Mouse (Mus musculus) spleen, adult 18-20 months (tissue): ENCODE data around the gene Gm28308.

Source experiments
- DNase-seq, 2 experiments: peaks; one replicate each; pipeline ENCODE4 v3.0.0; 2022; ENCODE audit warnings: mixed read lengths in 2 of 2

Gene Gm28308

DNA sequence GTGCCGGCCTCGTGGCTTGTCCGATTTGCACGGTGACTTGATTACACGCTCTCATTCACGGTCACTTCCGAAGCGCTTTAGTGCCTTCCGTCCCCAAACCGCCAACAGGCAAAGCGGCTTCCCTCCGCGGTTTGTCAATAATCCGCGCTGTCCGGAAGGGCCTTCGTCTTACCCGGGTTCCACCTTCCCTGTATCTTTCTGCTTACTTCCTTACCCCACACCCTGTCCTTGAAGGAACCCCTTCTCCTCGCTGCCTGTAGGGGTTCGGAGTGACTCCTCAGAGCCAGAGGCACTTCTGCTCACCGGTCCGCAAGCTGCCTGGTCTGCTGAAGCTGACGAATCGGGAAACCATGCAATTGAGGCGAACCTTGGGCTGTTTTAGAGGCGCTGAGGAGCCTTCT is 33.3 kb upstream of the Gm28308 start:
- DNase-seq, result no peak

DNA sequence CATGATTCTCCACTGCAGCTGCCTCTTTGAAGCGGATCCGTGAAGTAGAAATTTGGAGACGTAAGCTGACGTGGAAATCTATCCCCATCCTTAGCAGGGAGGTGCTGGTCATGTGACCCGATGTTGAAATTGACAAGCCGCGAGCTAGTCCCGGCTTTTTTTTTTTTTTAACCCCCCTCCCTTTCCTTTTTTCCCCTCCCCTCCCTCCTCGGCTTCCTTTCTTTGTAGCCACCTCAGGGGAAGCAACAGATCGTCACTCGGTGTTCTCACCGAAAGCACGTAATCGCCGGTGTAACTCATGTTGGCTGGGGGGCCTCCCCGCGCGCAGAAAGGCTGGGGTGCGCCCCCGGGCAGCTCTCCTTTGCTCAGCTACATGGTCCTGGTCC is 32.6 kb upstream of the Gm28308 start, which contains the start of gene Hoxa11:
Gene Hoxa11, minus strand, starts transcription at position 54 of the 386 bp plus-strand sequence.
- no peak for DNase-seq

DNA sequence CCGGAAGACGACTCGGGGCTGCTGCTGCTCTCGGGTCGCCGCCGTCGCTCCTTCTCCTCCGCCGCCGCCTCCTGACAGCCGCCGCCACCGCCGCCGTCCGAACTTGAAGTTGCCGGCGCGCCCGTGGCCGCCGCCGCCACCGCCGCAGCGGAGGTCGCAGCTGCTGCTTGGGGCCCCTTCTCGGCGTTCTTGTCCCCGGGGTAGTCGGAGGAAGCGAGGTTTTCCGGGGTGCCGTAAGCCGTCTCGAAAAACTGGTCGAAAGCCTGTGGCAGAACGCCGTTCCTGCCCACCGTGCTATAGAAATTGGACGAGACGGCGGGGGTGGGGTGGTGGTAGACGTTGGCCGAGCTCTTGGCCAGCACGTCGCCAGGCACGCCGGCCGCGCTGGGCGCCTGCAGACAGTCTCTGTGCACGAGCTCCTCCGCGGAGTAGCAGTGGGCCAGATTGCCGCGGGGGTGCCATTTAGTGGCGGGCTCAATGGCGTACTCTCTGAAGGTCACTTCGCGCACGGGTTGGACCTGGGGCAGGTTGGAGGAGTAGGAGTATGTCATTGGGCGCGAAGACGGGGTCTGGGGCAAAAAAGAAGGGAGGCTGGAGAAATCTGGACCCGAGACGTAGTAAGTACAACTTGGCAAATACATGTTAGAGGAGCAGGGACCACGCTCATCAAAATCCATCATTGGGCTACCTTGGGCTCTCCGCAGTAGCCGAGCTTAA is 32.1 kb upstream of the Gm28308 start:
- no peak for DNase-seq

DNA sequence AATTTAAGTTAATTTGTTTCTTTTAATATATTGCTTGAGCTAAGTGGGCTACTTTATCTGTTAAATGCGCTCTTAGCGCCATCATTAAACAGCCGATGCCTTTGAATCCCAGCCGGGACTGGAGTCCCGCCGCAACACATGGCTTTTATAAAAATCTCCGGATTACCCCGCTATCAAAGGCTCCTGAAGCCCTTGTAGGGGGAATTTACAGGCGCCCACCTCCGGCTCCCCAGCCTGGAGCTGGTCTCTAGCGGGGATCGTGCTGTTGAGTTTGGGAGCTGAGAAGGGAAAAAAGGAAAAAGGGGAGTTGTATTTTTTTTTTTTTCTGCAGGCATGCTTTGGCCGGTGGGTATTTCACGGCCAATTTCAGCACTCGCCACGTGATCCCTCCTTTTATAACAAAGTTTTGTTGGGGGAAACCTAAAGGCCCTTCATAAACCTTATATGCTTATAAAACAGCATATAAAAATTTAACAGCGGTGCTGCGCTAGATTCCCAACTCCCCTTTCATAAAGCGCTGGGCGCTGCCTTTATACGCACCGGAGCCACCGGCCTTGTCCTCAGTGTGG is 31.4 kb upstream of the Gm28308 start:
- DNase-seq, result no peak

DNA sequence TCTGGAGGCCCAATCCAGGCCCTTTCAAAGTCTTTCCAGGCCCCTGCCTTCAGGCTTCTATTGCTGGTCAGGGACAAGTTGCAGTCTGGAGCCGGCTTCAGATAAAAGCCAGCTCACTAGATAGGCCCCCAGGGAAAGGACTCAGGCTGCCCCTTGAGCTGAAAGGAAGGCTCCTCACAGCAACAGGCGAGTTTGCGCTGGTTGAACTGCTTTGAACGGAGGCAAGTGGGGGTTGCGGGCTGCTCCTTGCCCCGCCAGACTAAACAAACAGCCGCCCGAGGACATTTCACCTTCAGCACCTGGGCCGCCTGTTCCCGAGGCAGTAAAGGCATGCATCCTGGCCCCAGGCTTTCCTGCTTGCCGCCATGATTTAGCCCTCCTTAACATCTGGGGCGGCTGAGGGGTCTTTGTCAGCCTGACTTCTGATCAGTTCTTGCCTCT is 30.6 kb upstream of the Gm28308 start:
- no peak for DNase-seq

DNA sequence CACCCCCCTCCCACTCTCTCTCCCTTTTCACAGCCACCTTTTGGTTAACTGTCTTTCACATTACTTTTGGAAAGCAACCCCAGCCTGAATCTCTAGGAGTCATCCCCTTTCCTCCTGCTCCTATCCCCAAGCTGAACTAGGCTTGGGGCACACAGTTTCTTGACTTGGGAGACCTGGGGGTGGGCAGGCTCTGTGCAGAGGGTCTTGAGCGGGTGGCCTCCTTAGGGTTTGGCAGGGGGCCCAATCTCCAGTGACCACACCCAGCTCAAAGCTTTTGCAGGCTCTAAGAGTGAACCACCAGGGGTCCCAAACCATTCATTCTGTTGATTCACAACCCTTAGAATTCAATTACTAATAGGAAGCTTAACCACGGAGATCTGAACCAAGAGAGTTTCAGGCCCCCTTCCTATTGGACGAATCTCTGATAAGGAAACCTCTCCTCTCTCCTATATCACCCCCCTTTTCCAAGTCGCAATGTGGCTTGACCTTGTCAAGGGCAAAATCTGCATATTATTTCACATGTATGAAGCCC is 29.7 kb upstream of the Gm28308 start:
- no peak for DNase-seq

DNA sequence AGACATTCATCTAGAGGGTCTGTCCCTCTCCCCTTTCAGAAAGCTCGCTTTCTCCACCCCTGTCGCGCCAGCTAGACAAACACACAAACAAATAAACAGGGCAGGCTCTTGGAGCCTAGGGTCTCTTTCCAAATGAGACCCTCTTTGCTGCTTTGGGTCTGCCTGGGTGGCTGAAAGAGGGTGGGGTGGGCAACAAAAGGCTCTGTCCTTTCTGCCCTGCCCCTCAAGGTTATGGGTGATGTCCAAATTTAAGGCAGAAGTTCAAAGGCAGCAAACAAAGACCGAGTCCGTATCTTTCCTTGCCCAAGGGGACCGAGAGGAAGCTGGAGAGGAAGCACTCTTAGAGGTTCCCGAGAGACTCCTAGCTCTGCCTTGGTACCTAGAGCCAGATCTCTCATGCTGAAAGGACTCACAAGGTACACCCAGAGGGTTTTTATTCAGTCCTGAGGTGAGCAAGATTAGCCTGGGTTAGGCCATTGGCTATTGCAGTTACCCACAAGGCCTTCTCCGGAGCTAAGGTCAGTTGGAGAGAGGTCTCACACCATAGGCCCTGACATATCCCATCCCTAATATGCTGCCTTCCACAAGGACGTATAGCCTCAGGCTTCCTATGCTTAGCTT is 28.0 kb upstream of the Gm28308 start:
- no peak for DNase-seq

DNA sequence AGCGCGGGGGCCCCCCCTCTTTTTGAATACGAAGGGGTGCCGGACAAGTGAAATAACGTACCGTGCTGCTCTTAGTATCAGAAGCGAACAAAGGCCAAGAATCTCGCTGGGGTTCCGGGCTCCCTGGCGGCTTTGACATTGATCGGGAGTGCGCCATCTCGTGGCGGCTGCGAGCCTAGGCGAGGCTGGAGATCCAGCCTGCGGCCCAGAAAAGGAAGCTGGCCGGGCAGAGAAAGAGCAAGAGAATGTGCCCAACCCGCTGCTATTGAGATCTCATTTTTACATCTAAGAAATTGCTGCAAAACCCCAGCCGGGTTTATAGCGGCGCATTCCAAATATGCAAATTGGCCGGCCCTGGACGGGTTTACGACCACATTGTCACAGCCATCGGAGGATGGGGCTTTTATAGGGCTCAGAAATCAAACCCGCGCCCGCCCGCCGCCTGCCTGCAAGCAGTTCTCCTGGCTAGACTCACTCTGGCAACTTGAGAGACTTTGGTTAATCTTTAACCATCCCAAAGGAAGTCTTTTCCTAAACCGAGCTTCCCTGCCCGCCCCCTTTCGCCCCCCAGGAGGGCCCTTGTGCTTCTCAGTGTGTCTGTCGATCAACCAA is 27.4 kb upstream of the Gm28308 start, which contains the start of gene Hoxa10:
Gene Hoxa10, minus strand, starts transcription at position 466 of the 612 bp plus-strand sequence.
- DNase-seq, result peak; percentile 59 to 76

DNA sequence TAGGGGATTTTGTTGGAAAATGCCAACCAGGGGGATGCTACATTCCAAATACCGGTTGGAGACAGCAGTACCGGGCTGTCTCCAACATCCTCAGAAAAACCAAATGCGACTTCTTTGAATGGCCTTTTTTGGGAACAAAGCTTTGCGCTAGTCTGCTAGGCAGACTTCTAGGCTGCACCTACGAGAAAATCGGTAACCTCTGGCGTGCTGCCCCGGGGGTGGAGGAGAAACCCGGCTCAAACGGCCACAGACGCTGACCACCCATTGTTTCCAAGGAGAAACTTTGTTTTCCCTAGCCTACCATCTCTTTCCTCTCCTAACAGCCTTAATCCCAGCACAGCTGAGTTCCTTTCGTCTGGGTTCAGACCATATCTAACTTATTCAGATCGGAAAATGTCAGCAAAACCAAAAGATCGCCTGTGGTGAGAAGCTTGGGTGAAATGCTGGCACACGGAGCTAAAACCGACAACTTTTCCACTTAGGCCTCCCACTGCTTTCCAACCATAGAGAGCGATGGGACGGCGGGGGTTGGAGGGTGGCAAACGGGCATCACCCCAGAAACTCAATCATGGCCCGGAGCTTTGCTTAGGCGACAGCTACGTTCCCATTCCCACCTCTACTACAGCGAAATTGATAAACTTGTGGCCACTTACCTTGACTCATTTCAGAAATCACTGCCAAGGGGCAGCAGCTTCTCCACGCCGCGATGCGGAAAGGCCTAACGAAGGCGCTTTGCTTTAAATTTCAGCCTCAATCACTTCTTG is 26.7 kb upstream of the Gm28308 start:
- DNase-seq, result no peak

DNA sequence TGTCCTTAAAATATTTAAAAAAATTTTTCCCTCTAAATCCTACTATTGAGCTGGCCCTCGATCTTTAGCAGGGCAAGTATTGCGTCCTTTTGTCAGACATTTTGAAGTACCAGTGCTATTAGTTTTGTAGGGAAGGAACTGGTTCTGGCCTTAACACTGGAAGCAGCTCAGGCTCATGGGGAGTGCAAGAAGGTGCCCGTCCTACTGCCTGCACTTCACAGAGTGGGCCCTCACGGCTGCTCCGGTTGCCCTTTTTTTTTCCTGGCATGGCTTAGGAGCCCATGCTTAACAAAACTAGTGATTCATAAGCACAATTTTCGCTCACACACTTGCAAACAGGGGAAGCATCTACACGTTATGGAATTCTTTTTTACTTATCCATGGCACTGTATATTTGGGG is 25.8 kb upstream of the Gm28308 start:
- DNase-seq, result no peak

DNA sequence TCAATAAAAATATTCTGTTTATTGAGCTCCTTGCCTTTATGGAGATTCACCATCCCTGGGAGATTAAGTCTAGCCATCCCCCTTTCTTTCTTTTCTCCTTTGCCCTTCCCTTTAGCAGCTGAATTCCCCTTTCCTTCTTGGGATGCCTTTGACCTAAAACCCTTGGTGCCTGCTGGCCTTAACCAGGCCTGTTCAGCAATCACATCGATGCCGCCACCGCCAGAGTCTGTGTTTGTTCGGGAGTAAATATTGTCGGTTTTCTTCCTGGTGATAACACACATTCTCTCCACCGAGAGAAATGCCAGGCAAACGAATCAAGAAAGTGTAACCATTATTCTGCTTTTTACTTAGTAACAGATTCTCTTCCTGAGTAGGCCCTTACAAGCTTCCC is 25.0 kb upstream of the Gm28308 start:
- DNase-seq, result no peak

DNA sequence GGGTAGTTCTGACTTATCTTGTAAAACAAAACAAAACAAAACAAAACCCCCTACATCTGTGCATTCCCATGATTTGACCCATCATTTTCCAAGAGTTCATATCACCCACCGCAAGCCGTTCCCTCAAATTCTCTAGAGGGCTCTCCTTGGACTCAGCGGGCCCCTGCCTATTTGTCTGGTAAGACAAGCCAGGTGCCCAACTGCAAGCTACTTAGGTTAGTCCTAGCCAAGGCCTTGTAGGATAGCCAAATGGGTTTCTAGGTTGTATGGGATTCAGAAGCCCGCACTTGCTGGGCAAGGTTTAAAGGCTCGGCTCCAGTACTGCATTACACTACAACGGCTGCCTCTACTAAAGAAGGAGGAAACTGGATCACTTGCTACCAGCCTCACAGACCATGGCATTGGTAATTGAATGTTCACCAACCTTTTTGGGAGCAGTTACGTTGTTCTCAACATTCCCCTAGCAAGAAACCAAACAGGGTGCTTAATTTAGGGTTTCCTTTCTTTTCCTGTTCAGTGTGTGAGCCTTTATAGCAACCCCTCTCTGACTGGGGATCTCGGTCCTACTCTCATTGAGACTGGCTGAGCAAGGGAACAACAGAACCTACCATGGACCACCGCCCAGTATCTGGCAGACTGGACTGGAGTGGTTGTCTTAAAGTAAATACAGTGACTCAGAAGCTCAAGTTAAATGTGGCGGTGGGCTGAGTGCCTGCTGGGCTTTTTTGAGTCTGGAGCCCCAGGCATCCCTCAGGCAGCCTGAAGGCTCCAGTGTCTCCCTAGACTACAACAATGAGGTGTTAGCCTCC is 24.4 kb upstream of the Gm28308 start:
- DNase-seq, result no peak

DNA sequence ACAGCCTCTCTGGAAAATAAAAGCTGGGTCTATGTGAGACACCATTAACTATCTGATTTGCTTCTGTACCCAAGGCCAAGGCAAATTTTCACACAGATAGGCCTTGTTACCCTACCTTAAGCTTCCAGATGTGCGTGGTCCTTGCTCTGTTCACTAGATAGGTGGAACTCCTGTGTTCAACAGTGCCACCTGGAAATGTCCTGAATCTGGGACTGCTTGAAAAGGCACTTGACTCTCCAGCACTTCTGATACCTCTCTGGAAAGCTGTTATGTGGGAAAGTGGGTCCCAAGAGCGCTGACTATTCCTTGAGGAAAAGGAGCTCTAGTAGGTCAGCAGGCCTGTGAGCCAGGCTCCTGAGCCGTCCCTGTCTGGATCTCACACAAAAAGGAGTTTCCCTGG is 23.7 kb upstream of the Gm28308 start:
- no peak for DNase-seq

DNA sequence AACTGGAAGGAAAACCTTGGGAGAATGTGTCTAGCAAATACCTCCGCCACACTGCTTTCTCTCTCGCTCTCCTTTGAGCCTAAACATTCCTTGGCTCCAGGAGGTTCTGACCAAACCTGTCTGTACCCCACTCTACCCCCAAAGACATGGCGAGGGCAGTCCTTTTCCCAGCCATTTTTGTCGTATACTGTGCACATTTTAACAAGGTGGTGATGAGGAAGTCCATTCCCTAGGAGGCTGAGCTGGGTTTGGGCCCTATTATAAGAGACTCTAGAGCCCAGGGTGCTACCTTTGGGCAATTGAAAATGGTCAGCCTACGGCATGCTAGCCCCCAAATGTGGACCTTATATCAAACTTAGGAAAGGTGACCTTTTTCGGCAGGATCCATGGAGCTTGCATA is 22.7 kb upstream of the Gm28308 start:
- DNase-seq, result no peak

DNA sequence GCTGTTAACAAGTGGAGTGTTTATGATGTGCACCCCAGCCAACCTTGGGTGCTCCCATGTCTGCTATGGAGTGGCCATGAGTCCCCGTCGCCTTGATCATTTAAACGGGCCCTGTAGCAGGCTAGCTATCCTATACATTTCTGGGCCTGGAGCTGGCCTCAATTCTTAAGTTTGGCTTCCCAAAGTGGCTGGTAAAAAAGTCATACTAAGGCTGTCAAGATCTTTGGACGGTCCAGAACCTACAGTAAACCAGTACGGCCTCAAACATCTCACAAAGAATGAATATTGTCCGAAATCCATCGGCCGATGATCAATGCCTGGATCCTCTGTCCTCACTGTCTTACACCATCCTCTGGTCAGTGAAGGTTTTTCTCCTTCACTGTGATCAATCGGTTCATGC is 22.1 kb upstream of the Gm28308 start:
- no peak for DNase-seq

DNA sequence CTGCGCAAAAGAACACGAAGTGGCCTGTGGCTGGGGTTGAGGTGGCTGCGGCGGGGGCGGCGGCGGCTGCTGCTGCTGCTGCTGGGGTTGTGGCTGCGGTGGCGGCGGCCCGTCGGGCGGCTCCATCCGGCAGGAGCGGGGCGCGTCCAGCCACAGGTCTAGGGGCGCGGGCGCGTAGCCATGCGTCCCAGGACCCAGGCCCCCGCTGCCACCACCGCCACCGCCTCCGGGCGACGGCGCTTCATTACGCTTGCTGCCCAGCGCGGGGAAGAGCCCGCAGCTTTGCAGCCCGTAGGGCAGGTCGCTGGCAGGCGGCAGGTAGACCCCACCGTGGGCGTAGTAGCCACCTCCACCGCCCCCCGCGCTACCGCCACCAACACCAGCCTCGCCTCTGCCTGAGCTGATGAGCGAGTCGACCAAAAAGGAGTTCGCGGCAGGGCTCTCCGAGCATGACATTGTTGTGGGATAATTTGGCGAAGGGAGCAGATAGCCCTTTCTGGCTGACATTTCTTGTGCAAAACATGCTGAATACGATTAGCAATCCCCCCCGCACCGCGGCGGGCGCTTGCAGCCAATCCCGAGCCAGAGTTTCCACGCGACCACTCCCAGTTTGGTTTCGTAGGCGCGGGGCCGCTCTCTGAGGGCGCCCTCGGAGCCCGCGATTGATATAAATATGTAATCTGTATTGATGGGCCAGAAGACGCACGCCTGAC is 21.4 kb upstream of the Gm28308 start:
- DNase-seq, result no peak

DNA sequence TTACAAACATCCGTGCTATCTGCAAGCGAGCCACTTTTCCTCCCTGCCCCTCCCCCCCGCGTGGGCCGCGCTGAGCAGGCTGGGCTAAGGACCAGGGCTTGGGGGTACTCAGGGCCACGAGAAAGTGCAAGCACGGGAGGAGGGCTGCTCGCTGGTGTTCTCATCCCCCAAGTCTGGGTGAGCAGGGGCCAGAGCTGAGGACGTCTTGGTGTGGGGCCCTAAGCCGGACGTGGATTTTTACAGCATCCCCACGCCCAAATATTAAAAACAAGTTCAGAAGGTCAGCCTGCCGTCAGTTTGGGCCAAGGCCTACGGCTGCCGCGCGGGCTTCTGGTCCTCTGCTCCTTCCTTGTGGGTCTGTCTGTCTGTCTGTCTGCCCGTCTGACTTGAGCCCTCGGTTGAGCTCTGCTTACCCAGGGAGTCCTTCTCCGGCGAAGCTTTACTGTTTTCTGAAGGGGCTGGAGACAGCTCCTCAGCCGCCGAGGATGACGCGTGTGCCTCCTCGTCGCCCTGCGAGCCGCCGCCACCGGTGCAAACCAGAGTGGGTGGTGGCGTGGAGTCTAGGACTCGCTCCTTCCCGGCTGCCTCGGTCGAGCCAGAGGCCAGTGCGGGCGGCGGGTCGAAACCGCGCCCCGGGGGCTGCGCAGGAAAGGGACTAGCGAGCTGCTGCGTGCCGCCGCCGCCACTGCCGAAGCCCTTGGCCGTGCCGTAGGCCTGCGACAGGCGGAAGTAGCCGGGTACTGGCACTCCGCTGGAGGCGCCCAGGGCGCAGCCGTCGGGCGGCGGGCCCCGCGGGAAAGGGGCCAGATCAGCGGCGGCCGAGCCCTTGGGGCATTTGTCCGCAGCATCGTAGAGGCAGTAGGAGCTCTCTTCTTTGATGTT is 20.6 kb upstream of the Gm28308 start:
- DNase-seq, result no peak

DNA sequence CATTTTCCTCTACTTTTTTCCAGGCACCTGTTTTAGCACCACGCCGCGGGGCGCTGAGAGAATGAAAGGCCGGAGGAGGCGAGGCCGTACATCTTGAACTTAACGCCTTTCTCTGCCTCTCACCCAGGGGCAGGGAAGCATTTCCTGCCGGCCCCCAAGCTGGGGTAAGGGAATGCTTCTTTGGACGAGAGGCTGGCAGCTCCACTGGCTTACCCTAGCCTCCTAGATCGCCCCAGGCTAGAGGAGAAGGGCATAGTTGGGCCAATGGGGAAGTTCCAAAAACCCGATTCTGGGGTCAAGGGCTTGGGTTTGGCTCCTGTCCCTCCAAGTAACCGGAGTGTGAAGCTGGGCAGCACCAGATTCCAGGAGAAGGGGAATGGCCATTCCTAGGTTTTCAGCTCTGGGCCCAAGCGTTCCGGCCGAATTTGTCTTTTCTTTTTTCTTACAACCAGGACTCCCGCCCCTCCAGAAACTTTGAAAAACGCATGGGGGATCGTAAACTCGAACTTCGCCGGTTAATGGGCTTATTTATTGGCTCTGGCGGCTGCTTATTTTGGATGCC is 19.9 kb upstream of the Gm28308 start:
- no peak for DNase-seq

DNA sequence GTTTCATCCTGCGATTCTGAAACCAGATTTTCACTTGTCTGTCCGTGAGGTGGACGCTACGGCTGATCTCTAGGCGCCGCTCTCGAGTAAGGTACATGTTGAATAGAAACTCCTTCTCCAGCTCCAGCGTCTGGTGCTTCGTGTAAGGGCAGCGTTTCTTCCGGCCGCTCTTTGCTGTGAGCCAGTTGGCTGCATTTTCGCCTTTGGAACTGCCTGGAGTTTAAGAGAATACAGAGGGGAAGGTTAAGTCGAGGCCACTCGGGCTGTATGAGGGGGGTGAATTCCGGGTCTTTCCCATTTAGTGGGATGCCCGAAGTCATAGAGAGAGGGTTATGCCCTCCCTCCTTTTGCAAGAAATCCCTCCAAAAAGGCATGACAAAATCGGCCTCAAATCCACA is 19.4 kb upstream of the Gm28308 start:
- no peak for DNase-seq
